Mouse (Mus musculus): ENCODE measurements around the gene Sdsl. TPM values are rescaled to one million over a fixed set of nuclear protein-coding genes. Genes with fewer than 3 reads are reported as not detected.

Gene Sdsl
- 11.2 TPM for polyA plus RNA-seq (2014; fragmentation: Illumina TruSeq; extraction: RNeasy Lipid Tissue Mini Kit (QIAGEN cat#74804); ENCODE audit: low read depth, low replicate concordance)

GRCm38 (mm10) chr5:120472770-120473169 is at the start of gene Sdsl:
Sdsl (minus strand) TSS chr5:120472810.

GRCm38 (mm10) chr5:120510982-120511642 is 38.5 kb upstream of the Sdsl start, which contains the start of gene Slc8b1:
Slc8b1 (plus strand) TSS chr5:120511168.

DNA sequence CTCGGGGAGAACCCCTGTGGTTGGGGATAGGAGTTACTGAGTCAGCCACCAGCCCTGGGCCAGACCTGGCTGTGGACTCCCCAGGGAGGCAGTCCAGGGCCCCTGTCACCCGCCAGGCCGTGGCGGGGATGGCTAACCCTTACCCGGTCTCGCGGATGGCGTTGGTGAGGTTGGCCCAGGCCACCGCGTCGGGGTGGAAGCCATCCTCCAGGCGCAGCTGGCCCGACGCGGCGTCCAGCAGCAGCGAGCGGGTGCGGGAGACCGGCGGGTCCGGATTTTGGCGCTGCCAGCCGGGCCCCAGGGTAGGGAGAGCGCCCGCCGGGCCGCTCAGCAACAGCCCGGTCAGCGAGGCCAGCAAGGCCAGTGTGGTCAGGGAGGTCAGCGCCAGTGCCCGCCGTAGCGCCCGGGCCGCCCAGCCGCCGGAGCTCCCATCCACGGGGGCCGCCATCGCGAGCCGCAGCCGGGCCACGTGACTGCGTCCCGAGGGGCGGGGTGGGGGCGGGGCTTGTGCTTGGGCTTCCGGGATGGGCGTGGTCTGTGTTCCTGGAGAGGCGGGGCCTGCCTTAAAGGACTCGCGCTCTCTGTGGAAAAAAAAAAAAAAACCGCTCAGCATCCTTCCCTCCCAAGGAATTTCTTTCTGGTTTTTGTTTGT is 30.7 kb upstream of the Sdsl start, which contains the start of gene Plbd2:
Gene Plbd2, minus strand, starts transcription at position 482 of the 652 bp plus-strand sequence.

GRCm38 (mm10) chr5:120476296-120476695 is 3.7 kb upstream of the Sdsl start, which contains the start of gene Sds:
Sds (plus strand) TSS chr5:120476526.

GRCm38 (mm10) chr5:120431649-120432485 is 40.7 kb downstream of the Sdsl start, which contains the start of gene Lhx5:
Lhx5 (plus strand) TSS chr5:120431699.

Other genes with a start within 250 kb of the Sdsl start
- gene Lhx5, start 41.1 kb downstream of the Sdsl start, polyA plus RNA-seq (2014; fragmentation: Illumina TruSeq; extraction: RNeasy Lipid Tissue Mini Kit (QIAGEN cat#74804); ENCODE audit: low read depth, low replicate concordance), result not detected
- gene Sds, start 3.7 kb upstream of the Sdsl start, polyA plus RNA-seq (2014; fragmentation: Illumina TruSeq; extraction: RNeasy Lipid Tissue Mini Kit (QIAGEN cat#74804); ENCODE audit: low read depth, low replicate concordance), result 7.9 TPM
- 28.1 TPM for gene Plbd2, start 30.8 kb upstream of the Sdsl start, polyA plus RNA-seq (2014; fragmentation: Illumina TruSeq; extraction: RNeasy Lipid Tissue Mini Kit (QIAGEN cat#74804); ENCODE audit: low read depth, low replicate concordance)
- 7.6 TPM for gene Slc8b1, start 38.4 kb upstream of the Sdsl start, polyA plus RNA-seq (2014; fragmentation: Illumina TruSeq; extraction: RNeasy Lipid Tissue Mini Kit (QIAGEN cat#74804); ENCODE audit: low read depth, low replicate concordance)
- gene Tpcn1, start 115.9 kb upstream of the Sdsl start, polyA plus RNA-seq (2014; fragmentation: Illumina TruSeq; extraction: RNeasy Lipid Tissue Mini Kit (QIAGEN cat#74804); ENCODE audit: low read depth, low replicate concordance), result 24.0 TPM
- gene Iqcd, start 116.2 kb upstream of the Sdsl start, polyA plus RNA-seq (2014; fragmentation: Illumina TruSeq; extraction: RNeasy Lipid Tissue Mini Kit (QIAGEN cat#74804); ENCODE audit: low read depth, low replicate concordance), result not detected
- gene Rita1, start 139.8 kb upstream of the Sdsl start, polyA plus RNA-seq (2014; fragmentation: Illumina TruSeq; extraction: RNeasy Lipid Tissue Mini Kit (QIAGEN cat#74804); ENCODE audit: low read depth, low replicate concordance), result 13.1 TPM
- gene Ddx54, start 139.9 kb upstream of the Sdsl start, polyA plus RNA-seq (2014; fragmentation: Illumina TruSeq; extraction: RNeasy Lipid Tissue Mini Kit (QIAGEN cat#74804); ENCODE audit: low read depth, low replicate concordance), result 15.9 TPM
- not detected for gene Cfap73, start 161.4 kb upstream of the Sdsl start, polyA plus RNA-seq (2014; fragmentation: Illumina TruSeq; extraction: RNeasy Lipid Tissue Mini Kit (QIAGEN cat#74804); ENCODE audit: low read depth, low replicate concordance)
- not detected for gene Rasal1, start 176.0 kb upstream of the Sdsl start, polyA plus RNA-seq (2014; fragmentation: Illumina TruSeq; extraction: RNeasy Lipid Tissue Mini Kit (QIAGEN cat#74804); ENCODE audit: low read depth, low replicate concordance)
- gene Dtx1, start 239.1 kb upstream of the Sdsl start, polyA plus RNA-seq (2014; fragmentation: Illumina TruSeq; extraction: RNeasy Lipid Tissue Mini Kit (QIAGEN cat#74804); ENCODE audit: low read depth, low replicate concordance), result 0.73 TPM

Data from heart, adult 10 weeks (tissue).